Mouse (Mus musculus) midbrain, embryonic 11.5 days (tissue): ENCODE data around the gene Gltpd2. TPM values are rescaled to one million over a fixed set of nuclear protein-coding genes. Genes with fewer than 3 reads are reported as not detected.
A peak's percentile ranks its signal among the peaks of the same experiment; 100 is the strongest.
"Not testable (repeated sequence)": the region's sequence is repeated elsewhere in the genome, so short reads cannot be mapped to it uniquely, and the experiment has no call there.

Experiments
- ATAC-seq: fragments of 200-750 bp; cut with Nextera tagmentation; 2 replicates; pipeline ENCODE4 v1.8.0; 2017; ENCODE audit warnings: moderate TSS enrichment, moderate library complexity; ENCODE audit not compliant: low FRiP score
- DNase-seq: peaks from one replicate; pipeline ENCODE4 v3.0.0; 2015; ENCODE audit warnings: low spot score; ENCODE audit errors: missing footprints
- H3K27ac ChIP-seq: fragments of 300-500 bp; sonication (generic); 2 replicates; pipeline ENCODE4 v1.5.1; 2014; ENCODE audit warnings: low read depth, low read length
- H3K27me3 ChIP-seq: fragments of 300-500 bp; sonication (generic); 2 replicates; pipeline ENCODE4 v1.6.1; 2014; ENCODE audit warnings: mild to moderate bottlenecking, low read length, moderate library complexity, mixed read lengths; ENCODE audit not compliant: control insufficient read depth, insufficient read depth
- H3K36me3 ChIP-seq: fragments of 300-500 bp; sonication (generic); 2 replicates; pipeline ENCODE4 v1.6.1; 2014; ENCODE audit warnings: mild to moderate bottlenecking, low read length, moderate library complexity, mixed read lengths; ENCODE audit not compliant: control insufficient read depth, insufficient read depth
- H3K4me1 ChIP-seq: fragments of 300-500 bp; sonication (generic); 2 replicates; pipeline ENCODE4 v1.6.1; 2014; ENCODE audit warnings: low read length; ENCODE audit not compliant: control insufficient read depth, insufficient read depth
- H3K4me2 ChIP-seq: fragments of 300-500 bp; sonication (generic); 2 replicates; pipeline ENCODE4 v1.6.1; 2014; ENCODE audit warnings: mild to moderate bottlenecking, moderate library complexity
- H3K4me3 ChIP-seq: fragments of 300-500 bp; sonication (generic); 2 replicates; pipeline ENCODE4 v1.5.1; 2014; ENCODE audit warnings: low read depth, low read length
- H3K9ac ChIP-seq: fragments of 300-500 bp; sonication (generic); 2 replicates; pipeline ENCODE4 v1.6.1; 2014; ENCODE audit warnings: low read length
- H3K9me3 ChIP-seq: fragments of 300-500 bp; sonication (generic); 2 replicates; pipeline ENCODE4 v1.6.1; 2016; ENCODE audit warnings: low read length; ENCODE audit not compliant: control insufficient read depth
- WGBS: fragments of 180-500 bp; shearing (Covaris S2); extraction: QIAGEN DNeasy Blood & Tissue Kit; methylation state at CpG from one replicate; pipeline ENCODE4 v1.1.7; 2014; 5-methylcytosine and 5-hydroxymethylcytosine counted together
- polyA plus RNA-seq: library from polyadenylated mRNA; unstranded; fragments of >200 nt; fragmentation: Nextera tagmentation; extraction: Ambion mirVana; gene quantifications from 2 replicates; pipeline ENCODE4 v1.2.1, GENCODE M21; 2014

Gene Gltpd2
- polyA plus RNA-seq = 0.18 and 0.22 TPM in 2 replicates

GRCm38 (mm10) chr11:70518923-70519322 lies at the start of gene Gltpd2:
Gene Gltpd2 (plus strand): TSS chr11:70519196.
- no peak within 1 kb of the TSS for H3K27ac ChIP-seq
- peak within 1 kb of the TSS; percentile 74 for H3K9ac ChIP-seq
- DNase-seq (peak; percentile 68), ATAC-seq (no peak)
- peak within 1 kb of the TSS; percentile 42 for H3K4me2 ChIP-seq
- WGBS = 79% methylated on average over 10 of the region's 10 CpGs
- no peaks in the 10 kb centered on the region for H3K36me3 ChIP-seq
- H3K4me3 ChIP-seq = peak within 1 kb of the TSS; percentile 25
- H3K4me1 ChIP-seq = peaks cover 5% of the 10 kb centered on the region
- H3K27me3 ChIP-seq = no peaks in the 10 kb centered on the region; the same call in 1 of the 2 replicates
- H3K9me3 ChIP-seq = no peaks in the 10 kb centered on the region

GRCm38 (mm10) chr11:70469764-70470163 lies 49.2 kb upstream of the Gltpd2 start:
- Histone ChIP-seq H3K4me1 (no peaks in the 10 kb centered on the region; the same call in 1 of the 2 replicates), H3K4me3 (no peak overlapping the region), H3K36me3 (no peaks in the 10 kb centered on the region), H3K9ac (no peak overlapping the region), H3K27ac (no peak overlapping the region), H3K27me3 (peaks cover 12% of the 10 kb centered on the region; the same call in 1 of the 2 replicates), H3K9me3 (no peaks in the 10 kb centered on the region), H3K4me2 (no peak overlapping the region)
- no peak for DNase-seq
- ATAC-seq = no peak
- WGBS = 82% methylated on average over 3 of the region's 3 CpGs

GRCm38 (mm10) chr11:70472716-70473115 lies 46.3 kb upstream of the Gltpd2 start:
- no peaks in the 10 kb centered on the region for H3K27me3 ChIP-seq
- DNase-seq = no peak
- H3K27ac ChIP-seq = no peak overlapping the region
- no peaks in the 10 kb centered on the region for H3K4me1 ChIP-seq
- H3K4me2 ChIP-seq = no peak overlapping the region
- no peak overlapping the region for H3K4me3 ChIP-seq
- no peaks in the 10 kb centered on the region for H3K36me3 ChIP-seq
- H3K9ac ChIP-seq = no peak overlapping the region
- H3K9me3 ChIP-seq = no peaks in the 10 kb centered on the region
- no peak for ATAC-seq

GRCm38 (mm10) chr11:70473291-70473690 lies 45.7 kb upstream of the Gltpd2 start:
- H3K9me3 ChIP-seq, H3K4me2 ChIP-seq, H3K36me3 ChIP-seq, ATAC-seq, H3K27me3 ChIP-seq, DNase-seq, H3K9ac ChIP-seq, H3K4me3 ChIP-seq, H3K27ac ChIP-seq, H3K4me1 ChIP-seq: not testable (repeated sequence)
- 84% methylated on average over 5 of the region's 5 CpGs for WGBS

- no peak for ATAC-seq
Measured at GRCm38 (mm10) chr11:70474872-70475534, 44.0 kb upstream of the Gltpd2 start.

GRCm38 (mm10) chr11:70485498-70485897 lies 33.5 kb upstream of the Gltpd2 start:
- Histone ChIP-seq H3K4me1 (no peaks in the 10 kb centered on the region), H3K9me3 (no peaks in the 10 kb centered on the region), H3K27me3 (no peaks in the 10 kb centered on the region), H3K27ac (no peak overlapping the region), H3K4me2 (no peak overlapping the region), H3K9ac (no peak overlapping the region), H3K4me3 (no peak overlapping the region), H3K36me3 (no peaks in the 10 kb centered on the region)
- no peak for DNase-seq
- WGBS = 63% methylated on average over 2 of the region's 2 CpGs
- no peak for ATAC-seq

More at GRCm38 (mm10) chr11:70474872-70475534, 44.0 kb upstream of the Gltpd2 start:
- Histone ChIP-seq H3K9ac (no peak overlapping the region), H3K4me1 (no peaks in the 10 kb centered on the region), H3K27ac (no peak overlapping the region), H3K36me3 (no peaks in the 10 kb centered on the region), H3K4me3 (no peak overlapping the region), H3K4me2 (no peak overlapping the region), H3K27me3 (no peaks in the 10 kb centered on the region), H3K9me3 (no peaks in the 10 kb centered on the region)
- no peak for DNase-seq
- 71% methylated on average over 12 of the region's 12 CpGs for WGBS

GRCm38 (mm10) chr11:70487816-70488215 lies 31.2 kb upstream of the Gltpd2 start:
- Histone ChIP-seq H3K4me1 (no peaks in the 10 kb centered on the region), H3K27me3 (no peaks in the 10 kb centered on the region), H3K9ac (no peak overlapping the region), H3K36me3 (no peaks in the 10 kb centered on the region), H3K4me2 (no peak overlapping the region), H3K9me3 (no peaks in the 10 kb centered on the region), H3K27ac (no peak overlapping the region), H3K4me3 (no peak overlapping the region)
- ATAC-seq (no peak), DNase-seq (no peak)
- WGBS = 60% methylated on average over 4 of the region's 4 CpGs

GRCm38 (mm10) chr11:70489138-70489537 lies 29.9 kb upstream of the Gltpd2 start:
- Histone ChIP-seq H3K4me3 (no peak overlapping the region), H3K4me1 (no peaks in the 10 kb centered on the region), H3K36me3 (no peaks in the 10 kb centered on the region), H3K9ac (no peak overlapping the region), H3K27ac (no peak overlapping the region), H3K9me3 (no peaks in the 10 kb centered on the region), H3K27me3 (no peaks in the 10 kb centered on the region), H3K4me2 (no peak overlapping the region)
- WGBS = 87% methylated on average over 3 of the region's 3 CpGs
- no peak for DNase-seq
- ATAC-seq = no peak

- no peaks in the 10 kb centered on the region for H3K4me1 ChIP-seq
- H3K27ac ChIP-seq = no peak overlapping the region
- ATAC-seq = no peak
- no peaks in the 10 kb centered on the region for H3K9me3 ChIP-seq
- DNase-seq = no peak
- no peaks in the 10 kb centered on the region for H3K27me3 ChIP-seq
- H3K36me3 ChIP-seq = no peaks in the 10 kb centered on the region
- H3K9ac ChIP-seq = no peak overlapping the region
- H3K4me2 ChIP-seq = no peak overlapping the region
- no peak overlapping the region for H3K4me3 ChIP-seq
- 88% methylated on average over 6 of the region's 6 CpGs for WGBS
Measured at GRCm38 (mm10) chr11:70489684-70490083, 29.3 kb upstream of the Gltpd2 start.
